Mouse (Mus musculus): ENCODE data around the gene Idh2.

Gene Idh2

GRCm38 (mm10) chr7:80085970-80086715 is 29.0 kb downstream of the Idh2 start:
- DNase-seq (ENCODE audit: low spot score in 2 of 2), result no peak

- DNase-seq (ENCODE audit: low spot score in 2 of 2), result no peak
Measured at GRCm38 (mm10) chr7:80084484-80084931, 30.7 kb downstream of the Idh2 start.

GRCm38 (mm10) chr7:80081586-80082554 is 33.3 kb downstream of the Idh2 start:
- no peak for DNase-seq (ENCODE audit: low spot score in 2 of 2)

GRCm38 (mm10) chr7:80078792-80079301 is 36.3 kb downstream of the Idh2 start:
- DNase-seq (ENCODE audit: low spot score in 2 of 2), result peak; percentile 56 to 81

- DNase-seq (ENCODE audit: low spot score in 2 of 2), result no peak
Measured at GRCm38 (mm10) chr7:80077801-80078200, 37.4 kb downstream of the Idh2 start.

- no peak for DNase-seq (ENCODE audit: low spot score in 2 of 2)
Measured at GRCm38 (mm10) chr7:80076961-80077716, 38.1 kb downstream of the Idh2 start.

GRCm38 (mm10) chr7:80075946-80076583 is 39.1 kb downstream of the Idh2 start:
- no peak for DNase-seq (ENCODE audit: low spot score in 2 of 2)

GRCm38 (mm10) chr7:80074921-80075441 is 40.2 kb downstream of the Idh2 start:
- DNase-seq (ENCODE audit: low spot score in 2 of 2), result no peak

GRCm38 (mm10) chr7:80073506-80073905 is 41.7 kb downstream of the Idh2 start:
- DNase-seq (ENCODE audit: low spot score in 2 of 2), result no peak

- peak; percentile 45 to 56 for DNase-seq (ENCODE audit: low spot score in 2 of 2)
Measured at GRCm38 (mm10) chr7:80072297-80072696, 42.9 kb downstream of the Idh2 start.

- no peak for DNase-seq (ENCODE audit: low spot score in 2 of 2)
Measured at GRCm38 (mm10) chr7:80071209-80071608, 44.0 kb downstream of the Idh2 start.

GRCm38 (mm10) chr7:80069615-80070327 is 45.4 kb downstream of the Idh2 start:
- DNase-seq (ENCODE audit: low spot score in 2 of 2), result peak; percentile 41 to 59

GRCm38 (mm10) chr7:80068341-80068740 is 46.9 kb downstream of the Idh2 start:
- DNase-seq (ENCODE audit: low spot score in 2 of 2), result no peak

- no peak for DNase-seq (ENCODE audit: low spot score in 2 of 2)
Measured at GRCm38 (mm10) chr7:80066675-80067455, 48.3 kb downstream of the Idh2 start.

- no peak for DNase-seq (ENCODE audit: low spot score in 2 of 2)
Measured at GRCm38 (mm10) chr7:80065250-80065649, 49.9 kb downstream of the Idh2 start.

GRCm38 (mm10) chr7:80063902-80064736 is 51.1 kb downstream of the Idh2 start:
- DNase-seq (ENCODE audit: low spot score in 2 of 2), result no peak

GRCm38 (mm10) chr7:80063244-80063643 is 51.9 kb downstream of the Idh2 start:
- DNase-seq (ENCODE audit: low spot score in 2 of 2), result no peak

- DNase-seq (ENCODE audit: low spot score in 2 of 2), result no peak
Measured at GRCm38 (mm10) chr7:80062083-80062826, 52.9 kb downstream of the Idh2 start.
